Comparison of ENCODE assay signal across 8 mouse cellular contexts in genomic region chr1:169747473-169747872, GRCm38 (mm10). TPM values are rescaled to one million over a fixed set of nuclear protein-coding genes. Genes with fewer than 3 reads are reported as not detected.
DNase-seq lines count a peak whose midpoint lies in the region; ATAC-seq and TF ChIP-seq lines count a peak whose summit lies in the region.

TSS of gene Rgs4 (minus strand) at chr1:169747642.

- under 1% methylated on average over 16 of the region's 16 CpGs for WGBS in forebrain, embryonic 14.5 days
- under 1% methylated on average over 16 of the region's 16 CpGs for WGBS in heart, embryonic 16.5 days
- 3% methylated on average over 16 of the region's 16 CpGs for WGBS in liver, adult 2 months
- WGBS in neural tube, embryonic 12.5 days = under 1% methylated on average over 16 of the region's 16 CpGs

- H3K27ac ChIP-seq in forebrain, embryonic 14.5 days (ENCODE audit: low read depth, low read length) = peak within 1 kb of the TSS; percentile 63; the same call in 1 of the 2 replicates
- H3K27ac ChIP-seq in heart, embryonic 16.5 days (ENCODE audit: low read length) = no peak within 1 kb of the TSS
- H3K27ac ChIP-seq in liver, adult 2 months (replicated peaks; ENCODE audit: insufficient read depth, low read depth, low read length) = no peak within 1 kb of the TSS
- no peak within 1 kb of the TSS for H3K27ac ChIP-seq in neural tube, embryonic 12.5 days

- no peak for TF ChIP-seq POLR2A in liver, adult 2 months (IDR thresholded peaks at IDR 0.05; ENCODE audit: extremely low read depth, insufficient read depth, low read length)

- no peak for TF ChIP-seq CTCF in liver, adult 2 months (IDR thresholded peaks at IDR 0.05; ENCODE audit: low read depth, low read length)

- peak within 1 kb of the TSS; percentile 30 for H3K4me3 ChIP-seq in forebrain, embryonic 14.5 days (ENCODE audit: low read depth, low read length)
- H3K4me3 ChIP-seq in heart, embryonic 16.5 days (ENCODE audit: low read length) = peak within 1 kb of the TSS; percentile 41
- peak within 1 kb of the TSS; percentile 54 for H3K4me3 ChIP-seq in liver, adult 2 months (ENCODE audit: insufficient read depth, low read depth, low read length)
- H3K4me3 ChIP-seq in neural tube, embryonic 12.5 days = peak within 1 kb of the TSS; percentile 31

- H3K36me3 ChIP-seq in forebrain, embryonic 14.5 days (ENCODE audit: control insufficient read depth, insufficient read depth, low read length) = no peaks in the 10 kb centered on the region
- no peaks in the 10 kb centered on the region for H3K36me3 ChIP-seq in heart, embryonic 16.5 days (ENCODE audit: control insufficient read depth, insufficient read depth)
- H3K36me3 ChIP-seq in liver, adult 2 months (ENCODE audit: control insufficient read depth, insufficient read depth, low read length) = no peaks in the 10 kb centered on the region
- no peaks in the 10 kb centered on the region for H3K36me3 ChIP-seq in neural tube, embryonic 12.5 days

- no peaks in the 10 kb centered on the region for H3K9me3 ChIP-seq in forebrain, embryonic 14.5 days (replicated peaks; ENCODE audit: control insufficient read depth, low read length)
- H3K9me3 ChIP-seq in heart, embryonic 16.5 days (replicated peaks; ENCODE audit: control insufficient read depth, low read length) = no peaks in the 10 kb centered on the region
- H3K9me3 ChIP-seq in neural tube, embryonic 12.5 days = no peaks in the 10 kb centered on the region

- H3K79me2 ChIP-seq in liver, adult 2 months (ENCODE audit: control insufficient read depth, insufficient read depth, low read length) = no peaks in the 10 kb centered on the region

- peak; percentile 1 for DNase-seq in thymus, postnatal 25 days
- no peak for DNase-seq in thymus, postnatal 0 days (ENCODE audit: low spot score)
- DNase-seq in forebrain, embryonic 14.5 days (ENCODE audit: low spot score) = peak; percentile 90
- peak; percentile 36 to 60 for DNase-seq in kidney, postnatal 25 days
- no peak for DNase-seq in liver, adult 2 months (ENCODE audit: extremely low read depth, low read depth, low spot score)
- peak; percentile 8 for DNase-seq in urinary bladder, postnatal 25 days (ENCODE audit: low spot score)

- peak within 1 kb of the TSS; percentile 56 for H3K4me2 ChIP-seq in forebrain, embryonic 14.5 days (ENCODE audit: low read length)
- H3K4me2 ChIP-seq in heart, embryonic 16.5 days (ENCODE audit: low read depth, low read length) = peak within 1 kb of the TSS; percentile 59
- peak within 1 kb of the TSS; percentile 67 for H3K4me2 ChIP-seq in neural tube, embryonic 12.5 days (replicated peaks)

- ATAC-seq in forebrain, embryonic 14.5 days = peak; percentile 99
- peak; percentile 78 for ATAC-seq in heart, embryonic 16.5 days (replicated peaks; ENCODE audit: extremely low read depth, insufficient read depth, low FRiP score)
- ATAC-seq in neural tube, embryonic 12.5 days (ENCODE audit: low FRiP score, low read depth) = peak; percentile 97

- 0 out of 2 replicates have a peak, but pooled peaks cover 2% of the 10 kb centered on the region for H3K27me3 ChIP-seq in forebrain, embryonic 14.5 days (replicated peaks; ENCODE audit: control insufficient read depth, insufficient read depth, low read length)
- H3K27me3 ChIP-seq in heart, embryonic 16.5 days (ENCODE audit: control insufficient read depth, insufficient read depth, low read length) = no peaks in the 10 kb centered on the region
- peaks cover 6% of the 10 kb centered on the region; the same call in 1 of the 2 replicates for H3K27me3 ChIP-seq in liver, adult 2 months (ENCODE audit: control insufficient read depth, insufficient read depth, low read length)
- H3K27me3 ChIP-seq in neural tube, embryonic 12.5 days (replicated peaks) = no peaks in the 10 kb centered on the region

- H3K9ac ChIP-seq in forebrain, embryonic 14.5 days (ENCODE audit: low read length) = peak within 1 kb of the TSS; percentile 46
- peak within 1 kb of the TSS; percentile 23 for H3K9ac ChIP-seq in heart, embryonic 16.5 days (ENCODE audit: low read length)
- peak within 1 kb of the TSS; percentile 35; the same call in 1 of the 2 replicates for H3K9ac ChIP-seq in liver, adult 2 months (ENCODE audit: low read depth, low read length)
- peak within 1 kb of the TSS; percentile 44 for H3K9ac ChIP-seq in neural tube, embryonic 12.5 days

- peaks cover 5% of the 10 kb centered on the region; the same call in 1 of the 2 replicates for H3K4me1 ChIP-seq in forebrain, embryonic 14.5 days (ENCODE audit: control insufficient read depth, insufficient read depth, low read length)
- 0 out of 2 replicates have a peak, but pooled peaks cover 2% of the 10 kb centered on the region for H3K4me1 ChIP-seq in heart, embryonic 16.5 days (ENCODE audit: control insufficient read depth, insufficient read depth, low read length)
- no peaks in the 10 kb centered on the region for H3K4me1 ChIP-seq in liver, adult 2 months (ENCODE audit: control insufficient read depth, insufficient read depth, low read length)
- no peaks in the 10 kb centered on the region for H3K4me1 ChIP-seq in neural tube, embryonic 12.5 days

RNA-seq across cellular contexts. Expression of gene Rgs4, which starts in this region (rescaled TPM):
- 4.0 and 4.8 TPM in 2 replicates for polyA plus RNA-seq in thymus, postnatal 0 days (2015; fragmentation: Nextera tagmentation; extraction: Ambion mirVana)
- 46.0 and 55.6 TPM in 2 replicates for polyA plus RNA-seq in forebrain, embryonic 14.5 days (2014; fragmentation: Nextera tagmentation; extraction: Ambion mirVana)
- polyA plus RNA-seq in heart, embryonic 16.5 days (2015; fragmentation: Nextera tagmentation; extraction: Ambion mirVana) = 4.2 and 4.7 TPM in 2 replicates
- total RNA-seq in liver, adult 2 months (2014; rRNA removed) = 1.3 and 3.6 TPM in 2 replicates
- 0.36 and 0.51 TPM in 2 replicates for polyA plus RNA-seq in liver, adult 2 months (2012; rRNA removed)
- polyA plus RNA-seq in neural tube, embryonic 12.5 days (2016; fragmentation: Nextera tagmentation; extraction: Ambion mirVana) = 59.5 and 80.7 TPM in 2 replicates

Comparison
In these comparisons a context has a peak if more than half of its experiments do, and no peak if none do; other contexts are left out.
1. DNase-seq: peak in thymus, postnatal 25 days (single experiment), forebrain, embryonic 14.5 days (single experiment), kidney, postnatal 25 days (2 of 2) and urinary bladder, postnatal 25 days (single experiment); none in thymus, postnatal 0 days (single experiment) and liver, adult 2 months (single experiment).
2. Peak in every context shown above with its lines, with median percentiles within 50 percentile points of each other: ATAC-seq, H3K4me2 ChIP-seq, H3K4me3 ChIP-seq and H3K9ac ChIP-seq.